Mouse (Mus musculus) heart, embryonic 11.5 days (tissue): ENCODE measurements around the gene Golm1. TPM values are rescaled to one million over a fixed set of nuclear protein-coding genes. Genes with fewer than 3 reads are reported as not detected.

Experiments used
- ATAC-seq: fragments of 200-750 bp; cut with Nextera tagmentation; replicated peaks from 2 replicates; pipeline ENCODE4 v1.8.0; 2017; ENCODE audit warnings: moderate library complexity; ENCODE audit not compliant: insufficient number of reproducible peaks, low FRiP score, low TSS enrichment
- H3K27ac ChIP-seq: fragments of 300-500 bp; sonication (generic); 2 replicates; pipeline ENCODE4 v1.5.1; 2014; ENCODE audit warnings: mild to moderate bottlenecking, low read depth, low read length
- H3K27me3 ChIP-seq: fragments of 300-500 bp; sonication (generic); 2 replicates; pipeline ENCODE4 v1.6.1; 2014; ENCODE audit warnings: mild to moderate bottlenecking, low read length, mixed read lengths; ENCODE audit not compliant: control insufficient read depth, insufficient read depth
- H3K36me3 ChIP-seq: fragments of 300-500 bp; sonication (generic); 2 replicates; pipeline ENCODE4 v1.6.1; 2014; ENCODE audit warnings: mild to moderate bottlenecking, low read length, moderate library complexity, mixed read lengths; ENCODE audit not compliant: control insufficient read depth, insufficient read depth
- H3K4me1 ChIP-seq: fragments of 300-500 bp; sonication (generic); 2 replicates; pipeline ENCODE4 v1.6.1; 2014; ENCODE audit warnings: low read length; ENCODE audit not compliant: control insufficient read depth, insufficient read depth
- H3K4me2 ChIP-seq: fragments of 300-500 bp; sonication (generic); 2 replicates; pipeline ENCODE4 v1.6.1; 2014; ENCODE audit warnings: mild to moderate bottlenecking, moderate library complexity
- H3K4me3 ChIP-seq: fragments of 300-500 bp; sonication (generic); 2 replicates; pipeline ENCODE4 v1.5.1; 2014; ENCODE audit warnings: low read depth, low read length
- H3K9ac ChIP-seq: fragments of 300-500 bp; sonication (generic); 2 replicates; pipeline ENCODE4 v1.6.1; 2014; ENCODE audit warnings: mild to moderate bottlenecking, low read depth, low read length, moderate library complexity
- H3K9me3 ChIP-seq: fragments of 300-500 bp; sonication (generic); replicated peaks from 2 replicates; pipeline ENCODE4 v1.6.1; 2016; ENCODE audit warnings: low read length; ENCODE audit not compliant: control insufficient read depth
- WGBS: fragments of 180-500 bp; shearing (Covaris S2); extraction: QIAGEN DNeasy Blood & Tissue Kit; methylation state at CpG from one replicate; pipeline ENCODE4 v1.1.7; 2014; ENCODE audit not compliant: insufficient replicate concordance; 5-methylcytosine and 5-hydroxymethylcytosine counted together
- polyA plus RNA-seq: library from polyadenylated mRNA; unstranded; fragments of >200 nt; fragmentation: Nextera tagmentation; extraction: Ambion mirVana; gene quantifications from 2 replicates; pipeline ENCODE4 v1.2.1, GENCODE M21; 2014

Gene Golm1
- polyA plus RNA-seq, 1 experiment from 2014 or later: 64.8 TPM

DNA sequence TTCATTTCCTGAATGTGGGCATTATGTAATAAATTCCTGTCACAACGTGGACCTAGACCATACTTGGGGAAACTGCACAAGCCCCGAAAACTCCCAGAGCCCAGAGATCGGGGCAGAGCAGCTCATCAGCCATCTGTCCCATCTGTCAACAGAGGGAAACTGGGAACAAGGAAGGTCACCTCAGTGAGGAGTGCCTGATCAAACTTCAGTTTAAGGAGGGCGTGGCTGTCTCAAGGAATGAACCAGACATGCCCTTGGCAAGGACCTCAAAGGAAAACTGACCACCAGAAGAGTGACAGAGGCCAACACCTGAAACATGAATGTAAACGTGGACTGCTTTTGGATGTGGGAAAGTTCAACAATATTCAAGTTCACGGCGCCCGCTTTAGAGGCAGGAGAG, 14.2 kb downstream of the Golm1 start:
- WGBS: 89% methylated on average over 8 of the region's 8 CpGs

DNA sequence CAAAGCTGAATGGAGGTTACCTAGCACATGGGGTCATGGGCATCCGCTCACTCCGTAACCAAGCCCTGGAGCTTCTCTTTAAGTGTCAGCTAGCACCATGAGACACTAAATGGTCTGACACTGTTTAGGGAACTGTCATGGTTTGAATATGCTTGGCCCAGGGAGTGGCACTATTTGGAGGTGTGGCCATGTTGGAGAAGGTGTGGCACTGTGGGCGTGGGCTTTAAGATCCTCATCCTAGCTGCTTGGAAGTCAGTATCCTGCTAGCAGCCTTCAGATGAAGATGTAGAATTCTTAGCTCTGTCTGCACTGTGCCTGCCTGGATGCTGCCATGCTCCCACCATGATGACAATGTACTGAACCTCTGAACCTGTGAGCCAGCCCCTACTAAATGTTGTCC, 15.2 kb downstream of the Golm1 start:
- ATAC-seq: no peak
- no peak overlapping the region for H3K27ac ChIP-seq
- no peaks in the 10 kb centered on the region for H3K27me3 ChIP-seq
- no peak overlapping the region for H3K4me3 ChIP-seq
- H3K9ac ChIP-seq: no peak overlapping the region
- H3K4me1 ChIP-seq: peaks cover 5% of the 10 kb centered on the region; the same call in 1 of the 2 replicates
- no peaks in the 10 kb centered on the region for H3K9me3 ChIP-seq
- no peak overlapping the region for H3K4me2 ChIP-seq
- WGBS: 90% methylated on average over 3 of the region's 3 CpGs
- H3K36me3 ChIP-seq: peaks cover 18% of the 10 kb centered on the region

More for the DNA sequence above, 14.2 kb downstream of the Golm1 start:
- Histone ChIP-seq H3K9ac (no peak overlapping the region), H3K4me2 (no peak overlapping the region), H3K4me3 (no peak overlapping the region), H3K4me1 (peaks cover 5% of the 10 kb centered on the region; the same call in 1 of the 2 replicates), H3K9me3 (no peaks in the 10 kb centered on the region), H3K27ac (no peak overlapping the region), H3K36me3 (peaks cover 18% of the 10 kb centered on the region), H3K27me3 (no peaks in the 10 kb centered on the region)
- ATAC-seq: no peak

DNA sequence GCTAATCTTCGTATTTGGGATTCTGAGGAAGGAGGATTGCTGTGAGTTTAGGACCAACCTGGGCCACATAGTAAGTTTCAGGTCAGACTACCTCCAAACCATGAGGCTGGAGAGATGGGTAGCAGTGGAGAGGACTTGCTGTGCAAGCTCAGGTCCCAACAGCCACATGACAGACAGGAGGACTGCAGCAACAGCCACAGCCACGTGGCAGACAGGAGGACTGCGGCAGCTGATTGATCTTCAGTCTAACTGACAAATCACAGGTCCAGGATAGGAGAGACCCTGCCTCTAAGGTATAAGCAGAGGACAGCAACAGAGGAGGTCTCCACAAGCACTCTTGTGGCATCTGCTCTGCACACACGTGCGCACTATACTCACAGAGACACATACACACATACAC, 17.8 kb downstream of the Golm1 start:
- WGBS: 87% methylated on average over 5 of the region's 5 CpGs
- Histone ChIP-seq H3K27ac (no peak overlapping the region), H3K36me3 (peaks cover 12% of the 10 kb centered on the region), H3K4me1 (peaks cover 15% of the 10 kb centered on the region), H3K4me3 (no peak overlapping the region), H3K9ac (no peak overlapping the region), H3K4me2 (no peak overlapping the region), H3K27me3 (no peaks in the 10 kb centered on the region), H3K9me3 (no peaks in the 10 kb centered on the region)
- ATAC-seq: no peak

DNA sequence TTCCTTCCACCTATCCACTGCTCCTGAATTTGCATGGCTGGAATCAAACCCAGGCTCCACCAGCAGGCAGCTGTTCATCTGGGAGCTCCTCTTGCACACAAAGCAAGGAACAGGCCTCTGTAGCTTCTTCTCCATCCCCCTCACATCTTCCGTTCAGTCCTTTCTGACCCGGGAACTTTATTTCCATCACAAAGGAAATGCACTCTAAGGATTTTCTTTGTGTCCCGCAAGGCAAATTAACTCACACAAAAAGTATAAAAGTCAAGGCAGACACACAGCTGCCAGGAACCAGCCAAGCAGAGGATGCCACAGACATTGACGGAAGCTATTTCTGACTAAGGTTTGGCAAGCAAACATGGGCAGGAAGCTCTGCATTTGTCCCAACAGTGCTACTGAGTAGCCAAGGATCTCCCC, 18.6 kb downstream of the Golm1 start:
- Histone ChIP-seq H3K9me3 (no peaks in the 10 kb centered on the region), H3K9ac (no peak overlapping the region), H3K27me3 (no peaks in the 10 kb centered on the region), H3K27ac (no peak overlapping the region), H3K4me2 (no peak overlapping the region), H3K4me1 (peaks cover 23% of the 10 kb centered on the region), H3K4me3 (no peak overlapping the region), H3K36me3 (peaks cover 8% of the 10 kb centered on the region; the same call in 1 of the 2 replicates)
- no peak for ATAC-seq
- 67% methylated on average over 4 of the region's 4 CpGs for WGBS

DNA sequence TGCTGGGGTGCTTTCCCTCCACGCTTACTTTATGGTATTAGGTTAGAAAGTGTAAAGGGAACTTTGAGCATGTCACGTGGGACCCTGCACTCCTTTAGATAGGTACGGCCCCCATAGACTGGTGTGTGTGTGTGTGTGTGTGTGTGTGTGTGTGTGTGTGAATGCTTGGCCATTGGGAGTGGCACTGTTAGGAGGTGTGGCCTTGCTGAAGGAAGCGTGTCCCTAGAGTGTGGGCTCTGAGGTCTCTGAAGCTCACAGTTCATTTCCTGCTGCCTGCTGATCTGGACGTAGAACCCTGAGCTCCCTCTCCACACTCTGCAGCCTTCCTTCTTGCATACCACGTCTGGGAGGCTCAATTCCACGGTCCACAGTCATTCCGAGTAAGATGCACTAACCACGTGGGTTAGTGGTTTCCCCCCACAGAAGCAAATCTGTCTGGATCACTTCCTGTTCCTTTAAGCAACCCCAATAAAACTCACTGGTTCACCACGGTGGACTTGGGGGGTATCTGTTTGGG, 19.2 kb downstream of the Golm1 start:
- Histone ChIP-seq H3K9me3 (no peaks in the 10 kb centered on the region), H3K27ac (no peak overlapping the region), H3K4me2 (no peak overlapping the region), H3K27me3 (no peaks in the 10 kb centered on the region), H3K4me3 (no peak overlapping the region), H3K4me1 (peaks cover 23% of the 10 kb centered on the region), H3K9ac (no peak overlapping the region), H3K36me3 (peaks cover 8% of the 10 kb centered on the region; the same call in 1 of the 2 replicates)
- ATAC-seq: no peak
- 65% methylated on average over 10 of the region's 10 CpGs for WGBS

DNA sequence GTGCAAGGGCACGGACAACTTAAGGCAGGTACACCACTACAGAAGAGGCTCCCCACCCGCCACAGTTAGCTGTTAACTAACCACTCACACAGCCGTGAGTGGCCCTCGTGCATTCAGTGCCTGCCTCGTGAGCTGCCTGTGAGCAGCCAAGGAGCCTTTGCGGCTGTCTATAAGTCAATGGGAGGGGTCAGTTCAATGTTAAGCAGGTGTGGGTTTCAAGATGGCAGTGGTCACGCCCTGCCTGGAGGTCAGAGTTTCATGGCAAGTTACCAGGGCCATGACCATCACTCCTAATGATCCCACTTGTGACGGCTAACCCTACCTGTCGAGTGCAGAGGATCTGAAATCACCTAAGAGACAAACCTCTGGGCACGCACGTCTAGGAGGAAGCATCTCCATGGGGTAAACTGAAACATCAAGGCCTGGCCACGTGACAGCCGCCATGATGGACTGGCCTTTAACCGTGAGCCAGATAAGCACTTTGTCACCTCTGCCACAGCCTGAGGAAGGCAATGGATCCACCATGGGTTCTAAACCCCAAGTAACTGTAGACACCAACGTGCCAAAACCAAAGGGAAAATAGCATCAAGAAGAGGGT, 19.8 kb downstream of the Golm1 start:
- no peaks in the 10 kb centered on the region for H3K9me3 ChIP-seq
- no peak overlapping the region for H3K4me2 ChIP-seq
- peaks cover 23% of the 10 kb centered on the region for H3K4me1 ChIP-seq
- no peak for ATAC-seq
- no peak overlapping the region for H3K4me3 ChIP-seq
- 89% methylated on average over 15 of the region's 15 CpGs for WGBS
- H3K27ac ChIP-seq: no peak overlapping the region
- H3K27me3 ChIP-seq: no peaks in the 10 kb centered on the region
- H3K9ac ChIP-seq: no peak overlapping the region
- peaks cover 8% of the 10 kb centered on the region; the same call in 1 of the 2 replicates for H3K36me3 ChIP-seq

DNA sequence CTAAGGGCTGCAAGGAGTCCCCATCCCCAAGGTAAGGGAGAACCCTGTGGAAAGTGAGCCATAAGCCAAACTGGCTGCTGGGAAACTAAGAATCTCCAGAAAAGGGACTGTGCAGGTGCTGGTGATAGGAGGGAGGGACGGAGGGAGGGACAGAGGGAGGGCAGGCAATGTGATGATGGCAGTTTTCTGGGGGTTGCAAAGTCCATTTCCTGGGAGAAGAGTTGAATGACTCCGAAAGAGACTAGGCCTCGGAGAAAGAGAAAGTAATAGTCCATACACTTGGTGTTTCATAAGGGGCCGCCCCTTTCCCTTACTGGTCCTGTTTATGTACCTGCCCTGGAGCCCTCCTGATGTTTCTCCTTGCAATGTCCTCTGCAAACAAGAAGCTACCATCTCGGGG, 21.1 kb downstream of the Golm1 start:
- H3K4me2 ChIP-seq: no peak overlapping the region
- WGBS: 92% methylated on average over 5 of the region's 5 CpGs
- no peak overlapping the region for H3K4me3 ChIP-seq
- 0 out of 2 replicates have a peak, but pooled peaks cover 8% of the 10 kb centered on the region for H3K36me3 ChIP-seq
- H3K9me3 ChIP-seq: no peaks in the 10 kb centered on the region
- H3K27ac ChIP-seq: no peak overlapping the region
- no peaks in the 10 kb centered on the region for H3K27me3 ChIP-seq
- H3K9ac ChIP-seq: no peak overlapping the region
- H3K4me1 ChIP-seq: peaks cover 23% of the 10 kb centered on the region
- no peak for ATAC-seq

DNA sequence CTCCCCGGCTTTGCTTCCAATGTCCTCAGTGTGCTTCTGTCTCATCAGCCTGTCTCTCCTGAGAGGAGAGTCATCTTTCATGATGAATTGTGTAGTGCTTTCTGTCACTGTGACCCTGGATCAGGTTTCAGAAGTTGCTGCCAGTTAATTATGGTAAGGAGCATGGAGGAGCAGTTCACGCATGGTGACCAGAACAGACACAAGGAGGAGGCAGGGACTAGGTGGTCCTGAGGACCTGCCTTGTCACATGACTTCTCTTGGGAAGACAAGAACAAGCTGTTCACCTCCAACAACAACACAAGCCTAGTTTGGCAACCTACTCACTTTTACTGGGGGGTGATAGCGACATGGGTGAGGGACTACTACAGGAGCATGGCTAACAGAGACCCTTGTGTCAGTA, 22.5 kb downstream of the Golm1 start:
- no peak overlapping the region for H3K4me2 ChIP-seq
- peaks cover 8% of the 10 kb centered on the region; the same call in 1 of the 2 replicates for H3K36me3 ChIP-seq
- H3K27ac ChIP-seq: no peak overlapping the region
- no peak for ATAC-seq
- no peaks in the 10 kb centered on the region for H3K27me3 ChIP-seq
- no peaks in the 10 kb centered on the region for H3K9me3 ChIP-seq
- peaks cover 23% of the 10 kb centered on the region for H3K4me1 ChIP-seq
- no peak overlapping the region for H3K4me3 ChIP-seq
- 68% methylated on average over 3 of the region's 3 CpGs for WGBS
- no peak overlapping the region for H3K9ac ChIP-seq

DNA sequence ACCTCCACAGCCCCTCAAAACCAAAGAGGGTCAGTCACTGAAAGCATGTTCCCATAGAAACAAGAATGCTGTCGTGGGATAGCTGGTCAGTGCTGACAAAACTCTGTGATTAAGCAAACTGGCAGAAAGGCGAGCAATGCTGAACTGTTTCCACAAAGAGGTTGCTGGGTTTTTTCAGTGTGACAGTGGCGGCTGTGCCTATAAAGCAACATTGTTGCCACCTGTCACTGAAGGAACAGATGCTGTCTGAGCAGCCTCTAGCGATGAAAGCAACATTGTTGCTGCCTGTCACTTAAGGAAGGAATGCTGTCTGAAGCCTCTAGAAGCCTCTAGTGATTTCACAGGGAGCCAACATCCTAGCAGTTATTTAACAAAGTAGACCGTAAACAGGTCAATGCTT, 23.0 kb downstream of the Golm1 start:
- no peak for ATAC-seq
- Histone ChIP-seq H3K4me2 (no peak overlapping the region), H3K9me3 (no peaks in the 10 kb centered on the region), H3K27ac (no peak overlapping the region; the same call in 1 of the 2 replicates), H3K4me3 (no peak overlapping the region), H3K9ac (no peak overlapping the region), H3K27me3 (no peaks in the 10 kb centered on the region), H3K4me1 (peaks cover 28% of the 10 kb centered on the region), H3K36me3 (peaks cover 4% of the 10 kb centered on the region; the same call in 1 of the 2 replicates)
- 45% methylated on average over 5 of the region's 5 CpGs for WGBS
